Mouse (Mus musculus) hindbrain, postnatal 0 days (tissue): ENCODE data around the gene Cers5. TPM values are rescaled to one million over a fixed set of nuclear protein-coding genes. Genes with fewer than 3 reads are reported as not detected.
"Not testable (repeated sequence)": the region's sequence is repeated elsewhere in the genome, so short reads cannot be mapped to it uniquely, and the experiment has no call there.

Source experiments
- ATAC-seq: fragments of 200-750 bp; cut with Nextera tagmentation; 2 replicates; pipeline ENCODE4 v1.8.0; 2017; ENCODE audit warnings: mild to moderate bottlenecking, moderate TSS enrichment, moderate library complexity
- DNase-seq: peaks from one replicate; pipeline ENCODE4 v3.0.0-alpha.2; 2015; ENCODE audit warnings: low spot score
- H3K27ac ChIP-seq: fragments of 300-500 bp; sonication (generic); 2 replicates; pipeline ENCODE4 v1.5.1; 2014; ENCODE audit warnings: mild to moderate bottlenecking
- H3K27me3 ChIP-seq: fragments of 300-500 bp; sonication (generic); 2 replicates; pipeline ENCODE4 v1.6.1; 2014; ENCODE audit warnings: low read length, mixed read lengths; ENCODE audit not compliant: insufficient read depth
- H3K36me3 ChIP-seq: fragments of 300-500 bp; sonication (generic); 2 replicates; pipeline ENCODE4 v1.6.1; 2014; ENCODE audit warnings: low read length, mixed read lengths; ENCODE audit not compliant: insufficient read depth
- H3K4me1 ChIP-seq: fragments of 300-500 bp; sonication (generic); 2 replicates; pipeline ENCODE4 v1.6.1; 2014; ENCODE audit warnings: antibody characterized with exemption, low read length, mixed read lengths; ENCODE audit not compliant: insufficient read depth
- H3K4me2 ChIP-seq: fragments of 300-500 bp; sonication (generic); 2 replicates; pipeline ENCODE4 v1.6.1; 2014; ENCODE audit warnings: low read depth, mild to moderate bottlenecking, low read length, moderate library complexity, mixed read lengths
- H3K4me3 ChIP-seq: fragments of 300-500 bp; sonication (generic); 2 replicates; pipeline ENCODE4 v1.5.1; 2014; ENCODE audit warnings: low read length
- H3K9ac ChIP-seq: fragments of 300-500 bp; sonication (generic); replicated peaks from 2 replicates; pipeline ENCODE4 v1.6.1; 2014; ENCODE audit warnings: mild to moderate bottlenecking, low read length, moderate library complexity, mixed read lengths
- H3K9me3 ChIP-seq: fragments of 300-500 bp; sonication (generic); 2 replicates; pipeline ENCODE4 v1.6.1; 2016; ENCODE audit warnings: low read length, mixed read lengths
- CTCF ChIP-seq: IDR thresholded peaks from 2 replicates; pipeline ENCODE4 v1.5.1; 2016; ENCODE audit warnings: antibody characterized with exemption, control low read depth, low read depth
- WGBS: fragments of 180-500 bp; shearing (Covaris S2); extraction: QIAGEN DNeasy Blood & Tissue Kit; methylation state at CpG from one replicate; pipeline ENCODE4 v1.1.7; 2014; 5-methylcytosine and 5-hydroxymethylcytosine counted together
- polyA plus RNA-seq: library from polyadenylated mRNA; unstranded; fragments of >200 nt; fragmentation: Nextera tagmentation; extraction: Ambion mirVana; gene quantifications from 2 replicates; pipeline ENCODE4 v1.2.1, GENCODE M21; 2015
- total RNA-seq: library from RNA; depleted of rRNA; stranded (reverse); fragments of >200 nt; gene quantifications from 2 replicates; pipeline ENCODE4 v1.2.3, GENCODE M21; 2014

The Cers5 gene
- total and polyA plus RNA-seq, 2 experiments from 2014 or later: 73.9 to 92.8 TPM

DNA sequence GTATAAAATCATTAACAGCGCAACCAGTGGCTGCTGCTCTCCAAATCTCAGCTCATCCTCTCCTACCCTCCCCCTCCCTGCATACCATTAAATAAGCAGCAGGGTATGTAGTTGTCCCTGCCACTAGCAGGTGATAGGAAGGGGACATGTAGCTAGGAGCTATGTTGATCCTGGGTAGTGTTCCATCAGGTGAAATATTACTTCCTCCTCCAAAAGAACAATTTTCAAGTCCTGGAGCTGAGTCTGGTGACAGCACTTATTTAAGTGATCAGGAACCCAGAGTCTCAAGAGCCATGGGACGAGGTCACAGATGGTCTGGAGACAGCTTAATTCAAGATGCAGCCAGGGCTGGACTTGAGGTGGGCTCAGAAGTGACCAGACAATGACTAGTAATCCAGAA, 37.1 kb downstream of the Cers5 start:
- 90% methylated on average over 2 of the region's 2 CpGs for WGBS
- Histone ChIP-seq H3K4me2 (no peak overlapping the region), H3K36me3 (peaks cover 49% of the 10 kb centered on the region), H3K4me1 (no peaks in the 10 kb centered on the region), H3K9ac (no peak overlapping the region), H3K9me3 (no peaks in the 10 kb centered on the region), H3K4me3 (no peak overlapping the region), H3K27me3 (no peaks in the 10 kb centered on the region), H3K27ac (no peak overlapping the region)
- ATAC-seq (no peak), DNase-seq (no peak)
- no peak for TF ChIP-seq CTCF

DNA sequence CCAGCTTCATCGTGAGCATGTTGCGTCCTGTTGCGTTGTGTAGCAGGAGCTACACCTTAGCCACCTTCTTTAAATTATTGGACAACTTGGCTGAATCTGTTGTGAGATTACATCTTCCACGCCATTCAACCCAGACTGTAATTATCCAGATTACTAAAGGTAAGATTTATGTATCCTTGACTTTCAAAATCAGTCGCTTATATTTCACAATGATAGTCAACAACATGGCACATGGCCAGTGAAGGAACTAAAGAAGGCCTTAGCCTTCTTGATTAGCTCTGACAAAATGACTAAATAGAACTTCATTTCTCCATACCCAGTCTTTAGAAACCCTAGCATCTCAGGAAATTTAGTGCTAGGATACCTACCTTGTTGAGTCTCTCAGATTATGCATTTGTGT, 39.5 kb downstream of the Cers5 start:
- ATAC-seq (no peak), DNase-seq (no peak)
- Histone ChIP-seq H3K36me3 (peaks cover 28% of the 10 kb centered on the region), H3K9me3 (no peaks in the 10 kb centered on the region), H3K4me3 (no peak overlapping the region), H3K4me1 (no peaks in the 10 kb centered on the region), H3K27me3 (no peaks in the 10 kb centered on the region), H3K27ac (no peak overlapping the region), H3K4me2 (no peak overlapping the region), H3K9ac (no peak overlapping the region)
- no peak for TF ChIP-seq CTCF
- WGBS: 95% methylated on average over 5 of the region's 5 CpGs

DNA sequence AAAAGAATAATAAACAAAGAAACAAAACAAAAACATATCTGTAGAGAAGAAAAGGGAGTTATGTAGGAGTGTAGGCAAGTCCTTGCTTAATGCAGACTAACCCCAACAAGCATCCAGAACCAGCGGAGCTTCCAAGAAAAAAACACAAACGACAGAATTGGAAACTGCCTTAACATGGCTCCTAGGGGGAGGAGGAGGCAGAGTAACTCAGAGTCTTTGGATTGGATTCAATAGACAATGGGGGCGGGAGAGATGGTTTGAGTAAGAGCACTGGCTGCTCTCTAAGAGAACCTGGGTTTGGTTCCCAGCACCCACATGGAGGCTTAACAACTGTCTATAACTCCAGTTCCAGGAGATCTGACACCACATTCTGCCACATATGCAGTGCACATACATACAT, 41.0 kb downstream of the Cers5 start:
- 93% methylated on average over 3 of the region's 3 CpGs for WGBS
- H3K4me1 ChIP-seq: peaks cover under 1% of the 10 kb centered on the region; the same call in 1 of the 2 replicates

DNA sequence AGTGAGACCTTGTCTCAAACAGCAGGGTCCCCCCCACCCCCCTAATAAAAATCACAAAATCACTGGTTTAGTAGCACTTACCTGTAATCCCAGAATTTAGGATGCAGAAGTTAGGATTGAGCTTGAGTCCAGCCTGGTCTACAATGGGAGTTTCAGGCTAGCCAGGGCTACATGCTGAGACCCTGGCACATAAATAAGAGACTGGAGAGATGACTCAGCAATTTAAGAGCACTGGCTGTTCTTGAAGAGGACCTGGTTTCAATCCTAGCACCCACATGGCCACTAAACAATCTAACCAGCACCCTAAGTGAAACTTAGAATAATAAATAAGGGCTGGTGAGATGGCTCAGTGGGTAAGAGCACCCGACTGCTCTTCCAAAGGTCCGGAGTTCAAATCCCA, 41.5 kb downstream of the Cers5 start:
- Histone ChIP-seq H3K4me3 (no peak overlapping the region), H3K4me2 (no peak overlapping the region), H3K27me3 (no peaks in the 10 kb centered on the region), H3K4me1 (peaks cover 5% of the 10 kb centered on the region; the same call in 1 of the 2 replicates), H3K36me3 (peaks cover 18% of the 10 kb centered on the region), H3K9me3 (no peaks in the 10 kb centered on the region), H3K27ac (no peak overlapping the region), H3K9ac (no peak overlapping the region)
- DNase-seq: no peak
- ATAC-seq: no peak
- 97% methylated on average over 2 of the region's 2 CpGs for WGBS
- no peak for TF ChIP-seq CTCF

More for the DNA sequence above, 41.0 kb downstream of the Cers5 start:
- peaks cover 23% of the 10 kb centered on the region for H3K36me3 ChIP-seq
- H3K4me3 ChIP-seq: no peak overlapping the region
- H3K4me2 ChIP-seq: no peak overlapping the region
- no peaks in the 10 kb centered on the region for H3K27me3 ChIP-seq
- DNase-seq: no peak
- H3K27ac ChIP-seq: no peak overlapping the region
- no peak for ATAC-seq
- H3K9me3 ChIP-seq: no peaks in the 10 kb centered on the region
- H3K9ac ChIP-seq: no peak overlapping the region
- TF ChIP-seq CTCF: no peak

- H3K27me3 ChIP-seq: no peaks in the 10 kb centered on the region
- TF ChIP-seq CTCF: peak; percentile 25; the same call in 1 of the 2 replicates
- no peak for ATAC-seq
- 0 out of 2 replicates have a peak, but pooled peaks cover 7% of the 10 kb centered on the region for H3K36me3 ChIP-seq
- no peak overlapping the region for H3K4me2 ChIP-seq
- no peak overlapping the region for H3K27ac ChIP-seq
- H3K9ac ChIP-seq: no peak overlapping the region
- 95% methylated on average over 3 of the region's 4 CpGs for WGBS
- H3K4me1 ChIP-seq: peaks cover 9% of the 10 kb centered on the region
- no peak overlapping the region for H3K4me3 ChIP-seq
- no peaks in the 10 kb centered on the region for H3K9me3 ChIP-seq
- DNase-seq: no peak
These were observed 43.5 kb downstream of the Cers5 start for GRCm38 (mm10) chr15:99729056-99729783.

- Histone ChIP-seq H3K4me1 (peaks cover 18% of the 10 kb centered on the region), H3K9me3 (no peaks in the 10 kb centered on the region), H3K36me3 (0 out of 2 replicates have a peak, but pooled peaks cover 5% of the 10 kb centered on the region), H3K27me3 (no peaks in the 10 kb centered on the region), H3K4me2 (no peak overlapping the region), H3K4me3 (no peak overlapping the region), H3K27ac (no peak overlapping the region), H3K9ac (no peak overlapping the region)
- ATAC-seq (no peak), DNase-seq (no peak)
- TF ChIP-seq CTCF: no peak
- 94% methylated on average over 5 of the region's 5 CpGs for WGBS
These were observed 44.5 kb downstream of the Cers5 start for GRCm38 (mm10) chr15:99728211-99728610.

DNA sequence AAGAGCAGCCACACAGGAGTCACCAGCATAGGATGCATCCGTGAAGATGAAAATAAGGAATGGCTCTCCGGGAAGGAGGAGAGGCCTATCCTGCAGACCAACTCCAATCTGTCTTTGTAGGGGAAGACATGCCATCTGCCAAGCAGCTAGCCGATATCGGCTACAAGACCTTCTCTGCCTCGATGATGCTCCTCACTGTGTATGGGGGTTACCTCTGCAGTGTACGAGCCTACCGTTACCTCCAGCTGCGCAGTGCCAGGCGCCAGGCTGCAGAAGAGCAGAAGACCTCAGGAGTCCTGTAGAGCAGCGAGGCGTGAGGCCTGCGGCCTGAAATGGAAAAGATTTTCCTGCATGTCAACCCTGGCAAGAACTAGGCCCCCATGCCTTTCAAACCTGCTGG, 45.2 kb downstream of the Cers5 start:
- H3K4me2 ChIP-seq: no peak overlapping the region
- no peaks in the 10 kb centered on the region for H3K27me3 ChIP-seq
- no peak overlapping the region for H3K27ac ChIP-seq
- no peak overlapping the region for H3K9ac ChIP-seq
- ATAC-seq (no peak), DNase-seq (no peak)
- no peaks in the 10 kb centered on the region for H3K9me3 ChIP-seq
- 97% methylated on average over 12 of the region's 12 CpGs for WGBS
- H3K4me1 ChIP-seq: peaks cover 25% of the 10 kb centered on the region
- no peak for TF ChIP-seq CTCF
- no peaks in the 10 kb centered on the region for H3K36me3 ChIP-seq
- no peak overlapping the region for H3K4me3 ChIP-seq

- H3K9me3 ChIP-seq, H3K4me3 ChIP-seq, H3K36me3 ChIP-seq, H3K4me2 ChIP-seq, ATAC-seq, H3K27me3 ChIP-seq, H3K27ac ChIP-seq, DNase-seq, H3K9ac ChIP-seq: not testable (repeated sequence)
- peaks cover 25% of the 10 kb centered on the region for H3K4me1 ChIP-seq
- 90% methylated on average over 4 of the region's 5 CpGs for WGBS
These were observed 45.6 kb downstream of the Cers5 start for GRCm38 (mm10) chr15:99727039-99727438.
